Mouse (Mus musculus) skeletal muscle tissue, adult 2 months (tissue): ENCODE data around the gene Stat5b.

Experiments
- DNase-seq: peaks from one replicate; pipeline ENCODE4 v3.0.0-alpha.2; 2012; ENCODE audit warnings: low read depth, low spot score

Stat5b gene

DNA sequence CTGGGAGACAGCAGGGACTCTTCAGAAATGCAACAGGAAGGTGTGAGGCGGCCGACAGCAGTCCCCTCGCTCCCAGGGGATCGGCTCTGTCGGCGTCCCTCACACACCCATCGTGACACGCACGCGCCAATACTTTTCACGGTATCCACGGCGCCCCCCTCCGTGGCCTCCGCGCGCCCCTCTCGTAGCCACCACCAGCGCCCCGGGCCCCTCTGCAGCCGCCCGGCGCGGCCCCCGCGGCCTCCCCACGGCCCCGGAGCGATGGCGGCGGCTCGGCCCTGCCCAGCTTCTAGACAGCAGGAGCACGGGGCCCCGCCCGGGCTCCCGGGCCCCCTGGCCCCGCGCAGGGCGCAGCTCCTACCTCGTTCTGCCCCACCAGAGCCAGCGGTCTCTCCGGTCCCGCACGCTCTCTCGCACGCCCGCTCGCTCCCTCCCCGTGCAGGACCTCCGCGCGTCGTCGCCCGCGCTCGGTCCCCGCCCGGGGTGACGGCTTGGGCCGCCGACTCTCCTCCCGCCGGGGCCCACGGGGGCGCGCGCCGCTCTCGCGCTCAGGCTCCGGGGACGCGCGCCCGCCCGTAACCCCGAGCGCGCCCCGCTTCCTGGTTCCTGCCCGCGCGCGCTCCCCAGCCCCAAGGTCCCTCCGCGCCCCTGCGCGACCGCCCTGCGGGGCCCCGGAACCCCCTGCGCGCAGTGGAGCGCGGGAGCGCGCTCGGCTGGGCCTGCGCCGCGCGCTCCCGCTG is at the start of gene Stat5b:
Stat5b (minus strand) TSS at position 687 of the 740 bp plus-strand sequence.
- no peak for DNase-seq

DNA sequence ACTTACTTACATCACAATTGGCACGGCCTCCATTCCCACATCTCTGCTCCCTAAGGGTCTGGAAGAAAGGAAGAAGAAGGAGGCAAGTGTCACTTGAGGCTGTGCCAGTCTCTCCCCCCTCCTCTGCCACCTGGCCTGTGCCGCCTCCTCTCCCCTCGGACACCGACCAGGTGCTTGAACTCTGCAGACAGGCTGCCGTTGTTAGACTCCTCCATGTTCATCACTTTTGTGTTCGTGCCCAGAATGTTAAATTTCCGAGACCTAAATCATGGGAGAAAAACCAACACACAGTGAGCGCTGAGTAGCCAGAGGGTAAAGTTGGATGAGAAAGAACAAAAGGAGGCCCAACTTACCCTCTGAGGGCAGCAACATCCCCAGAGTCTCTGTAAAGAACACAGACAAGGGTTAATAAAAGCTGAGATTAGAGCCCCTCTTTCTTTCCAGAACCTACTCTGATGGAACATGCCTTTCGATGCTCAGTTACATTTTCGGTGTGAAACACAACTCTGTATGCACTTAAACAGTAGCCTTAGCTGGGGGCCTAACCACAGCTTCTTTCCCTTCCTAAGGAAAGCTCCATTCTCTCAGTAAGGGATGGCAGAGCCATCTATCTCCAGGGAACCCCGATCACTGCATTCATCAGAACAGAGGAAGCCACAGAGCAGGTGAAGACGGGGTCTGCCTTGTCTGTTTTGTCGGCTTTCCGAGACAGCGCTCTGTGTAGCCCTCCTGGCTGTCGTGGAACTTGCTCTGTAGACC is 48.1 kb upstream of the Stat5b start:
- DNase-seq, result no peak

- DNase-seq, result no peak
Observed at GRCm38 (mm10) chr11:100897294-100898231, 47.0 kb upstream of the Stat5b start.

- no peak for DNase-seq
Observed at GRCm38 (mm10) chr11:100896078-100896477, 45.6 kb upstream of the Stat5b start.

DNA sequence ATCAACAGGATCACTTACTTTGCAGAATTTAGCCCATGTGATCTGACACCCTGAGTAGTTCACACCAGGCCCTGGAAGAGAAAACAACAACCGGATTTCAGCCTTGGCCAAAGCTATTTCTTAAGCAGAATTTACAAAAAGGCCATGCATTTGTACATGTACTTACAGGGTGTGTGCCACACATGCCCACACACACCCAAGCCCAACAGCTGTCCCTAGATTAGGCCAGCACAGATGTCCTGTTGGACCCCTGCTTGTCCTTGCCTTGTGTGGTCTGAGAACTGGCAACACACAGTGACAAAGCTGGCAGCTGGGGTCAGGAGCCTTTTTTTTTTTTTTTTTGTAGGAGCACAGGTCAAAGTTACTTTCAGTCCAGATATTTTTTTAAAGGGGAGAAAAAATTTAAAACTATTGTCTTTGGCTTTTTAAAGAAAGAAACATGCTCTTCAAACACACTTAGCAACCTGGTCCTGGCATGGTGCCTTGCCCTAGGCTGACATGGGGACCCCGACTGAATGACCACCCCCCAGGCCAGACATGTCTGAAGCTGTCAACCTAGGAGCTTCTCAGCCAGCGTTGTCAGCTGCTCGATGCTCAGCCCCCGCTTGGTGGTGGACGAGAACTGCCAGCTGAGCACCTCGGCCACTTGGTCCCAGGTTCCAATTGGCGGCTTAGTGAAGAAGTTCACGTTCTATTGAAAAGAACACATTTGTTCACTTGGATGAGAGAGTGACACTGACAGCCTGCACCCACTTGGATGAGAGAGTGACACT is 43.8 kb upstream of the Stat5b start:
- DNase-seq, result no peak

DNA sequence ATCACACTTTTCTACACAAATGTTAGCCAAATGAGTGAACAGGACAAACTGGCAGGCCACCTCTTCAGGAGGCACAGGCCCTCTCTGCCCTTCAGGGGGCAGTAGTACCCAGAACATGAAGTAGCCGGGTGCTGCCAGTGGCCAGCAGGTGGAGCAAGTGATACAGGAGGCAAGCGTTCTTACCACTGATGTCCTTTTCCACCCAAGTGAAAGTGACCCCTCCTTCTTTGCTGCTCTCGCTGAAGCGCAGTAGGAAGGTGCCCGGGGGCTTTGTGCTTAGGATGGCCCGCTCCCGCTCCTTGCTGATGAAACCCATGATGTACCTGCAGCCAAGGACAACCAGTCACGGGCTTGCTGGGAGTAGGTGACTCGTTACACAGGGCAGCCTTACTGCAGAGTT is 43.0 kb upstream of the Stat5b start:
- DNase-seq, result peak; percentile 93

- peak; percentile 69 for DNase-seq
Observed at GRCm38 (mm10) chr11:100892435-100892834, 41.9 kb upstream of the Stat5b start.

- no peak for DNase-seq
Observed at GRCm38 (mm10) chr11:100891256-100892123, 41.0 kb upstream of the Stat5b start.

DNA sequence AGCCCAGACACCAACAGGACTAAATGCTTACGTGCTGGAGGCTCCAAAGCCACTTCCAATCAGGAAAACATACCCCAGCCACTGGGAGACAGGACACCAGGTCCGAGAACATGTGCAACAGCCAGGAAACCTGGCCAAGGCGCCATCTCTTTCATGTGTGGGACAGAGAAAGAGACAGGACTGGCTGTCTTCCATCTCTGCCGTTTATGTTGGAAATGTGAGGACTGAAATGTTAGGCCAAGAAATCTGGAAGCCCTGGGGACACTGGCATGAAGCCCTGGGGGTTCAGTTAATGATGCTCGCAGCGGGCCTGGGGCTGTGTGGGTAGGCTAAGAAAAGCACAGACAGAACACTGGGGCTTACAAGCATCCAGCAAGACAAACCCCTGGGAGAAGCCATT is 40.0 kb upstream of the Stat5b start:
- DNase-seq, result no peak

DNA sequence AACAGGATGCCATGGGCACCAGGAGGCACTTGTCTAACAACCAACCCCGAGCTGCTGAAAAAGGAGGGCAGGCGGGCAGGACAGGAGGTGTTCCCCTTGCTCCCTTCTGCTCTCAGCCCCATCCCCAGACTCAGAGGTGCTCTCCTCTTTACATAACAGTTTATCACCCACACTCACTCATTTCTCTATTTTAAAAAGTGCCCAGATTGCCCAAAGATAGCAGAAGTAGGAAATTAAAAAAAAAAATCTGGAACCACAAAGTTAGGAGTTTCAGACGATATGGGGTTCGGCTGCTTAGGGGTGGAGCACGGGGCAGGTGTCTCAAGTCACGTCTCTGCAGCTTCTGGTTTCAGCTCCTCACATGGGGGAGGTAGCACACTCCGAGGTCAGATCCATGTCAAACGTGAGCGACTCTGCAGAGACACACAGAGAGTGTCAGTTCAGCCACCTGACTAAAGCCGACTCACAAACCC is 37.9 kb upstream of the Stat5b start:
- DNase-seq, result no peak

GRCm38 (mm10) chr11:100887764-100888163 is 37.2 kb upstream of the Stat5b start:
- DNase-seq, result no peak

DNA sequence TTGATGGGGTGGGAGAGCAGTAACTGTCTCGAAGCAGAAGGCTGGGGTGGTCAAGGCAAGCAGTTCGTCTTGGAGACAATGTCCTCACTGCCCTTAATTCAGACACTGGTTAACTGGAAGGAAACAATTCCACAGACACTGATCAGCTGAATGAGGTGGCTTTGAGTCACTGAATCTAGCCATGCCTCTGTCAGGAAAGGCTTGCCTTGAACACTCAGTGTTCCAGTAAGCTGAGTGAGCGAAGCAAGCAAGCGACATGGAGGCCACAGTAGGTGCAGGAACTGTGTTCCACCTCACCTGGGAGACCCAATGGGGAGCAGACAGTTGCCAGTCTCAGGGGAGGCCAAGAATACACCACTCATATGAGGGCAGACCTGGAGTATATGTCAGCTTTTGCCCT is 36.7 kb upstream of the Stat5b start:
- no peak for DNase-seq

DNA sequence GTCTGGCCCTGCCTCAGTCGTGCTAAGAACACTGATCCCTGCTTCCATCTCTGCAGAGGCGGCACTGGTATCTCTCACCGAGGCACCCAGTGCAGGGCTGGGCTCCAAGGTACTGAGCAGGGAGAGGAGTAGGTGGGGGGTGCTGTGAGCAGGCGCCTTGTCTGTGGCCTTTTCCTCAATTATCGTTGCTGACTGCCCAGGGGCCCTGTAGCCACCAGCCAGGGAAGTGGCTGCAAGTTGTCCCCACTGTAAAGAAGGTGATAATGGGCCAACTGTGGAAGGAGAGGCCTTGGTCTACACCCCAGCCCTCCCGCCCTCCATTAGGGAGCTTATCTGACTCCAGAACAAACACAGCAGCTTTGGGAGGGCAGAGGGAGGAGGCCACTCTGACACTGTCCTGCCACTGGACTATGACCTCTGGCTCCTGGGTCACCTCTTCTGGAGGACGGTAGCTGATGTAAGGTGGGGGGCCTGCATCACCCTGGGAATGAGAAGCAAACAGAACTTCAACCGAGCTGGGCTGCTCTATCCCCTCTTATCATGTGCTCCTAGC is 35.7 kb upstream of the Stat5b start:
- DNase-seq, result no peak

DNA sequence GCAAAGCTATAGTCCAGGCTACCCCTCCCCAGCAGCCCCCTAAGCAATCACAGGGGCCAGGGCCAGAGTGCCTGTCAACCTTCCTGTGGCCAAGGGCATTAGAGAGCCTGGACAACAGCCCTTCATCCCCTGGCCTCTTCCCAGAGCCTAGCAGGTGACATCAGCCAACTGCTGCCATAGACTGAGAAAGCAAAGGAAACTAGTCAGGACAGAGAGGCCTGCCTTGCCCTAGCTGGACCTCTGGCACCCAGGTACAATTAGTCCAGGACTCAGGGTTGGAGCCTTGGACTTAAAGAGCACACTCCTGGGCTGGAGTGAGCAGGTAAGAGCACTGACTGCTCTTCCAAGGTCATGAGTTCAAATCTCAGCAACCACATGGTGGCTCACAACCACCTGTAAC is 34.9 kb upstream of the Stat5b start:
- no peak for DNase-seq

DNA sequence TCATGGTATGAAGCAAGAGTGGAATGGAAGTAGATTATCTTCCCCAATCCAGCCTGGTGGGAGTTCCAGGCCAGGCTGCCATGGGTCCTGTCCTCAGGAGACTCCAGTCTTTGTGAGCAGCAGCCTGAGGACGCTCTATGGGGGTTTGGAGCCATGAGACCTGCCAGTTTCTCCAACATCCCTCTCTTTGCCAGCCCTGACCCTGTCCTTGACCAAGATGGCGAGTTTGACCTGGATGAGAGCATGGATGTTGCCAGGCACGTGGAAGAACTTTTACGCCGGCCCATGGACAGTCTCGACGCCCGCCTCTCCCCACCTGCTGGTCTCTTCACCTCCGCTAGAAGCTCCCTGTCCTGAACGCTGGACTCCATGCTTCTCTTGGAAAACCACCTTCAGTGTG is 33.1 kb upstream of the Stat5b start:
- no peak for DNase-seq

DNA sequence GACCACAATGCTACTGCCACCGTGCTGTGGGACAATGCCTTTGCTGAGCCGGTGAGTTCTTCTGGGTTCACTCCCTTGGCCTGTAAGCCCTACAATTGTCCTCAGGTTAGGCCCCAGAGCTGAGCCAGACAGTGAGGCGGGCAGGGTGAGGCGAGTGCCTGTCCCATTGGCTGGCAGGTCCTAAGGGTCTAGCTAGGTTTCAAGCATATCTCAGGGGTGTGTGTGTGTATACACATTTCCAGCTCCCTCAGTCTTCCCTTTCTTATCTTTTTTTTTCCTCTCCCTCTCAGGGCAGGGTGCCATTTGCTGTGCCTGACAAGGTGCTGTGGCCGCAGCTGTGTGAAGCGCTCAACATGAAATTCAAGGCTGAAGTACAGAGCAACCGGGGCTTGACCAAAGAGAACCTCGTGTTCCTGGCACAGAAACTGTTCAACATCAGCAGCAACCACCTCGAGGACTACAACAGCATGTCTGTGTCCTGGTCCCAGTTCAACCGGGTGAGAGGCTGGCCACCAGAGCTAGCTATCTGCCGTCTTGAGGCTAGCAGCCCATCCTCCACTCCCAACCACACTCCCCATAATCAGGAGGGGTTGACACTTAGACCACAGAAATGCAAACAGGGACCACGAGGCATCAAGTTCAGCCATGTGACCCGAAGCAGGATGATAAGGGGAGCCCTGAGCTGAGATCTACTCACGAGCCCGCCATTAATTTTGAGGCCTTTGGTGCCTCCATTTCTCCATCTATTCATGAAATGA is 29.0 kb upstream of the Stat5b start:
- DNase-seq, result no peak

DNA sequence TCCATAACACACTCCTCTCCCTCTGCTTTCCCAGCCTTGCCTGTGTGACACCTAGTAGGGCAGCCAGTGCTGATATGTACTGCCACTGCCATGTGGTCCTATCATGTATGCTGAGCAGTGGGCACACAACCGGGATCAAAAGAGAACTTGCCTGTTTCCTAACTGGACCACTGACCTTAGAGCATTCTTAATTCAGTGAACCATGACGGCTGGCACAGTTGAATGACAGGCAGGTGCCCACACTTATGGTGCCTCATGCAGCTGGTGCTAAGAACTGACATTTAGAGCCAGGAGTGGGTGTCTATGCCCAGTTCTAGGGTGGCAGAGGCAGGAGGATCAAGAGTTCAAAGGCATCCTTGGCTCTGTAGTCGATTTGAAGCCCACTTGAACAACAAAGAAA is 25.2 kb upstream of the Stat5b start:
- DNase-seq, result no peak

- DNase-seq, result no peak
Observed at GRCm38 (mm10) chr11:100870968-100871350, 20.4 kb upstream of the Stat5b start.
